Mouse (Mus musculus): ENCODE results near the gene Gli3. TPM values are rescaled to one million over a fixed set of nuclear protein-coding genes. Genes with fewer than 3 reads are reported as not detected.

Gli3 gene
- polyA plus RNA-seq, 1 experiment from 2014 or later: 19.4 TPM

GRCm38 (mm10) chr13:15542053-15542452, 79.0 kb downstream of the Gli3 start:
- H3K4me3 ChIP-seq (ENCODE audit: low read length): no peak overlapping the region
- ATAC-seq (ENCODE audit: low FRiP score, low TSS enrichment): 0 out of 2 replicates have a peak, but pooled peaks have one; percentile 19
- no peak overlapping the region for H3K4me2 ChIP-seq (replicated peaks; ENCODE audit: low read depth, low read length)
- H3K27me3 ChIP-seq (ENCODE audit: control insufficient read depth, insufficient read depth, low read length): no peaks in the 10 kb centered on the region
- WGBS: 28% methylated on average over 5 of the region's 5 CpGs
- no peaks in the 10 kb centered on the region for H3K36me3 ChIP-seq (ENCODE audit: control insufficient read depth, insufficient read depth, low read length)
- no peaks in the 10 kb centered on the region for H3K9me3 ChIP-seq (ENCODE audit: control insufficient read depth, low read length)
- no peak overlapping the region for H3K27ac ChIP-seq (ENCODE audit: low read depth, low read length)
- no peak overlapping the region for H3K9ac ChIP-seq (ENCODE audit: low read depth, low read length)
- H3K4me1 ChIP-seq (ENCODE audit: control insufficient read depth, insufficient read depth, low read length): peaks cover 44% of the 10 kb centered on the region

DNA sequence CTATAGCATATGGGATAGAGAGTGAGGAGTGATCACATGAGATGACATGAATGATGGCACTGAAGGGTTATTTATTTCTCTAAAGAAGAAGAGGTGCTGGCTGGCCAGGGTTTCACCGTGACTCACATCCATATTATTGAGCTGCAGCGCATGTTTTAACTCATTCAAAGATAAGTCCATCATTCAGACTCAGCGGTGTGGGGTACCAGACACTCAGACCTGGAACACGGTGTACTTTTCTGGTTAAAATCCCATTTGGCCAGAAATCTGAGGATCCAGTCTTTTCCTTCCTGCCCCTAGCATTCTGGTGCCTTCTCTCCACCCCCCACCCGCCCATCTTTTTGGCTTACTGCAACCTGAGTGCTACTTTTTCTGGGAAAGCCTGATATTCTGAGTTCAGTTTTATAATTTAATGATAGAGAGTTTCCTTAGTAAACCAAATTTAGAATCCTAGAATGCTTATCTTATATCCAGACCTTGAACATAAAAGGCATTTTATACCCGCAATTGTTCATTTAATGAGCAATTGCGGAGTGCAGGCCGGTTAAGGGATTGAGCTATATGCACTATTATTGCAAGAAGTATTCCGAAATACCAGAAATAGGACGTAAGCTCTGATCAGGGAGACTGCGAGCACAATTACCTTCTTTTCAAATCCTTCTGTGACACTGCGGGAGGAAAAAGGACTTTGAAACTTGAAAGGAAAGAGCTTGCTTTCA, 80.3 kb downstream of the Gli3 start:
- 52% methylated on average over 12 of the region's 12 CpGs for WGBS
- ATAC-seq (ENCODE audit: low FRiP score, low TSS enrichment): no peak
- Histone ChIP-seq H3K9ac (ENCODE audit: low read depth, low read length) (no peak overlapping the region), H3K4me1 (ENCODE audit: control insufficient read depth, insufficient read depth, low read length) (peaks cover 32% of the 10 kb centered on the region), H3K4me2 (replicated peaks; ENCODE audit: low read depth, low read length) (no peak overlapping the region; the same call in 1 of the 2 replicates), H3K27me3 (ENCODE audit: control insufficient read depth, insufficient read depth, low read length) (no peaks in the 10 kb centered on the region), H3K4me3 (ENCODE audit: low read length) (no peak overlapping the region), H3K36me3 (ENCODE audit: control insufficient read depth, insufficient read depth, low read length) (peaks cover under 1% of the 10 kb centered on the region; the same call in 1 of the 2 replicates), H3K9me3 (ENCODE audit: control insufficient read depth, low read length) (no peaks in the 10 kb centered on the region), H3K27ac (ENCODE audit: low read depth, low read length) (peak overlapping the region; percentile 48; the same call in 1 of the 2 replicates)

- ATAC-seq (ENCODE audit: low FRiP score, low TSS enrichment): peak; percentile 74
- H3K36me3 ChIP-seq (ENCODE audit: control insufficient read depth, insufficient read depth, low read length): peaks cover 3% of the 10 kb centered on the region; the same call in 1 of the 2 replicates
- H3K9ac ChIP-seq (ENCODE audit: low read depth, low read length): no peak overlapping the region
- H3K9me3 ChIP-seq (ENCODE audit: control insufficient read depth, low read length): no peaks in the 10 kb centered on the region
- peak overlapping the region; percentile 48; the same call in 1 of the 2 replicates for H3K27ac ChIP-seq (ENCODE audit: low read depth, low read length)
- H3K4me1 ChIP-seq (ENCODE audit: control insufficient read depth, insufficient read depth, low read length): peaks cover 32% of the 10 kb centered on the region
- no peak overlapping the region; the same call in 1 of the 2 replicates for H3K4me2 ChIP-seq (replicated peaks; ENCODE audit: low read depth, low read length)
- WGBS: 19% methylated on average over 7 of the region's 7 CpGs
- no peaks in the 10 kb centered on the region for H3K27me3 ChIP-seq (ENCODE audit: control insufficient read depth, insufficient read depth, low read length)
- H3K4me3 ChIP-seq (ENCODE audit: low read length): no peak overlapping the region
These were observed 81.0 kb downstream of the Gli3 start for GRCm38 (mm10) chr13:15543888-15544640.

DNA sequence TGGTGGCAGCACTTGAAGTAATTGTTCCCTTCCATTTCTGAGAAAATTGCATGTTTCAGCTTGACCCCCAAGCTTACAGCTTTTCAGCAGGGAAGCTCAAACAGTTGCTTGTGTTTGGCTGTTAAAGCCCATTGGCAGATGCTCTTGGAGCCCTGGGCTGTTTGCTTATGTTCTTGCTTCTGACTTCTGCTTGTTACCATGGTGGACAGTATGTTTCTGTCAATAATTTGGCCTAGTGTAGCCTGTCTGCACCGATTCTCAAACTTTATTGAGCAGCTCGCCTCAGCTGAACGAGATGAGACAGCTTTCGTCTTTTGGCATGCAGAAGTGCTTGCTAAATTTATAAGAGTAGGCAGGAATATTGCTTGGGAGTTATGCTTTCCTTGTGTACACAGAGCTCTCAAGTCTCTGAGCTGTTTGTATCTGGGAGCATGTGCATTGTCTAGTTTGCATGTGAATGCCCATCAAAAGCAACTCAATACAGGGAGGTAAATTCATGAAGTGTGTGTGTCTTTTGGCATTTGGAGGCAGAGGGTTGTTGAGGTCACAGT, 82.4 kb downstream of the Gli3 start:
- Histone ChIP-seq H3K27me3 (ENCODE audit: control insufficient read depth, insufficient read depth, low read length) (no peaks in the 10 kb centered on the region), H3K4me3 (ENCODE audit: low read length) (no peak overlapping the region), H3K4me2 (replicated peaks; ENCODE audit: low read depth, low read length) (no peak overlapping the region), H3K27ac (ENCODE audit: low read depth, low read length) (no peak overlapping the region), H3K36me3 (ENCODE audit: control insufficient read depth, insufficient read depth, low read length) (peaks cover 3% of the 10 kb centered on the region; the same call in 1 of the 2 replicates), H3K9me3 (ENCODE audit: control insufficient read depth, low read length) (no peaks in the 10 kb centered on the region), H3K9ac (ENCODE audit: low read depth, low read length) (no peak overlapping the region), H3K4me1 (ENCODE audit: control insufficient read depth, insufficient read depth, low read length) (peaks cover 36% of the 10 kb centered on the region)
- no peak for ATAC-seq (ENCODE audit: low FRiP score, low TSS enrichment)
- WGBS: 55% methylated on average over 4 of the region's 4 CpGs

DNA sequence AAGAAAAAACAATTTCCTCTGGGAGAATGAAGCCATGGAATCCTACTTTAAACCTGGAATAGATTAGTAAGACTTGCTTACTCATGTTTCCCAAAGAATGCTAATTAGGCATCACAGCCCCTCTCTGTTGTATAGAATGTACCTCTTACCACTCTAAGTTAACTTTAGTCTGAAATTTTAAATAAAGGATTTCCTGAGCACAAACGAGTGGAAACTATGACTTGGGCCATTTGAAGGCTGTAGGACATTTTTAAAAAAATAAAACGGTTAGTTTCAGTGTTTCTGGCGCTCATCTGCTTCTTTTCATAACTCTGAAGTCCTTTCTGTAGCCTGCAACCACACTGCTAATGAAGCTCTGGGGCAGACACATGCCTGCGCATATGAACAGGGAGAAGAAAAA, 83.2 kb downstream of the Gli3 start:
- Histone ChIP-seq H3K4me1 (ENCODE audit: control insufficient read depth, insufficient read depth, low read length) (peaks cover 40% of the 10 kb centered on the region), H3K36me3 (ENCODE audit: control insufficient read depth, insufficient read depth, low read length) (peaks cover 3% of the 10 kb centered on the region; the same call in 1 of the 2 replicates), H3K9me3 (ENCODE audit: control insufficient read depth, low read length) (no peaks in the 10 kb centered on the region), H3K4me3 (ENCODE audit: low read length) (no peak overlapping the region), H3K27ac (ENCODE audit: low read depth, low read length) (no peak overlapping the region), H3K27me3 (ENCODE audit: control insufficient read depth, insufficient read depth, low read length) (no peaks in the 10 kb centered on the region), H3K4me2 (replicated peaks; ENCODE audit: low read depth, low read length) (no peak overlapping the region), H3K9ac (ENCODE audit: low read depth, low read length) (no peak overlapping the region)
- no peak for ATAC-seq (ENCODE audit: low FRiP score, low TSS enrichment)
- WGBS: 80% methylated on average over 4 of the region's 4 CpGs

- no peak for ATAC-seq (ENCODE audit: low FRiP score, low TSS enrichment)
- Histone ChIP-seq H3K9me3 (ENCODE audit: control insufficient read depth, low read length) (no peaks in the 10 kb centered on the region), H3K9ac (ENCODE audit: low read depth, low read length) (no peak overlapping the region), H3K4me3 (ENCODE audit: low read length) (no peak overlapping the region), H3K27me3 (ENCODE audit: control insufficient read depth, insufficient read depth, low read length) (no peaks in the 10 kb centered on the region), H3K4me1 (ENCODE audit: control insufficient read depth, insufficient read depth, low read length) (peaks cover 17% of the 10 kb centered on the region), H3K36me3 (ENCODE audit: control insufficient read depth, insufficient read depth, low read length) (peaks cover 3% of the 10 kb centered on the region; the same call in 1 of the 2 replicates), H3K4me2 (replicated peaks; ENCODE audit: low read depth, low read length) (no peak overlapping the region), H3K27ac (ENCODE audit: low read depth, low read length) (no peak overlapping the region)
- WGBS: 29% methylated on average over 6 of the region's 6 CpGs
These were observed 86.4 kb downstream of the Gli3 start for GRCm38 (mm10) chr13:15549466-15549865.

- Histone ChIP-seq H3K36me3 (ENCODE audit: control insufficient read depth, insufficient read depth, low read length) (peaks cover 3% of the 10 kb centered on the region; the same call in 1 of the 2 replicates), H3K4me3 (ENCODE audit: low read length) (no peak overlapping the region), H3K27ac (ENCODE audit: low read depth, low read length) (no peak overlapping the region), H3K27me3 (ENCODE audit: control insufficient read depth, insufficient read depth, low read length) (no peaks in the 10 kb centered on the region), H3K9me3 (ENCODE audit: control insufficient read depth, low read length) (no peaks in the 10 kb centered on the region), H3K4me1 (ENCODE audit: control insufficient read depth, insufficient read depth, low read length) (peaks cover 11% of the 10 kb centered on the region), H3K9ac (ENCODE audit: low read depth, low read length) (no peak overlapping the region), H3K4me2 (replicated peaks; ENCODE audit: low read depth, low read length) (no peak overlapping the region)
- no peak for ATAC-seq (ENCODE audit: low FRiP score, low TSS enrichment)
- 59% methylated on average over 8 of the region's 8 CpGs for WGBS
These were observed 87.1 kb downstream of the Gli3 start for GRCm38 (mm10) chr13:15550027-15550602.

- no peak overlapping the region for H3K4me3 ChIP-seq (ENCODE audit: low read length)
- peaks cover 3% of the 10 kb centered on the region; the same call in 1 of the 2 replicates for H3K36me3 ChIP-seq (ENCODE audit: control insufficient read depth, insufficient read depth, low read length)
- no peak overlapping the region for H3K4me2 ChIP-seq (replicated peaks; ENCODE audit: low read depth, low read length)
- H3K9me3 ChIP-seq (ENCODE audit: control insufficient read depth, low read length): no peaks in the 10 kb centered on the region
- H3K9ac ChIP-seq (ENCODE audit: low read depth, low read length): no peak overlapping the region
- peaks cover 7% of the 10 kb centered on the region; the same call in 1 of the 2 replicates for H3K4me1 ChIP-seq (ENCODE audit: control insufficient read depth, insufficient read depth, low read length)
- H3K27me3 ChIP-seq (ENCODE audit: control insufficient read depth, insufficient read depth, low read length): no peaks in the 10 kb centered on the region
- WGBS: 59% methylated on average over 6 of the region's 6 CpGs
- ATAC-seq (ENCODE audit: low FRiP score, low TSS enrichment): no peak
- H3K27ac ChIP-seq (ENCODE audit: low read depth, low read length): no peak overlapping the region
These were observed 87.7 kb downstream of the Gli3 start for GRCm38 (mm10) chr13:15550731-15551130.
